ENCODE assay signal across 26 mouse cellular contexts in genomic region chr9:65410378-65410777, GRCm38 (mm10). TPM values are rescaled to one million over a fixed set of nuclear protein-coding genes. Genes with fewer than 3 reads are reported as not detected.
"Had no signal": no experiment of that assay in that cellular context is flagged by ENCODE, and none has a peak within 500 bp of the region (broad histone marks: within the 10 kb centered on the region; RNA-seq: fewer than 3 reads in every experiment).

No protein-coding gene starts in this region.

- H3K4me1 ChIP-seq: heart, embryonic 13.5 days; heart, embryonic 15.5 days; hindbrain, embryonic 13.5 days; hindbrain, embryonic 15.5 days; kidney, embryonic 15.5 days; limb, embryonic 13.5 days; limb, embryonic 15.5 days had no signal

- ATAC-seq: forebrain, postnatal 0 days; hindbrain, postnatal 0 days had no signal

- H3K9me3 ChIP-seq: heart, embryonic 13.5 days; heart, embryonic 15.5 days; hindbrain, embryonic 13.5 days; hindbrain, embryonic 15.5 days; kidney, embryonic 15.5 days; limb, embryonic 13.5 days; limb, embryonic 15.5 days had no signal

- H3K4me2 ChIP-seq: heart, embryonic 11.5 days; heart, embryonic 13.5 days; heart, embryonic 15.5 days; hindbrain, embryonic 13.5 days; hindbrain, embryonic 15.5 days; kidney, embryonic 15.5 days; limb, embryonic 13.5 days; limb, embryonic 15.5 days had no signal

- H3K9ac ChIP-seq: forebrain, postnatal 0 days; heart, embryonic 13.5 days; heart, embryonic 15.5 days; hindbrain, embryonic 13.5 days; hindbrain, embryonic 15.5 days; kidney, embryonic 15.5 days; limb, embryonic 13.5 days; limb, embryonic 15.5 days had no signal

- H3K36me3 ChIP-seq: heart, embryonic 15.5 days; hindbrain, embryonic 13.5 days; hindbrain, embryonic 15.5 days; limb, embryonic 15.5 days had no signal

- DNase-seq: forebrain, postnatal 0 days; gastrocnemius, postnatal 14 days; gastrocnemius, postnatal 36 days; heart, adult 2 months; heart, postnatal 14 days; heart, postnatal 36 days; kidney, adult 11 months; kidney, adult 2 months; kidney, adult 9 months; kidney, postnatal 14 days; kidney, postnatal 36 days; left cerebral cortex, postnatal 4 days had no signal

- H3K4me3 ChIP-seq: heart, adult 2 months; heart, embryonic 13.5 days; heart, embryonic 15.5 days; hindbrain, embryonic 13.5 days; hindbrain, embryonic 15.5 days; kidney, embryonic 15.5 days; limb, embryonic 13.5 days; limb, embryonic 15.5 days had no signal

- H3K27ac ChIP-seq: heart, adult 2 months; heart, embryonic 13.5 days; heart, embryonic 15.5 days; hindbrain, embryonic 13.5 days; hindbrain, embryonic 15.5 days; hindbrain, postnatal 0 days; kidney, embryonic 15.5 days; kidney, postnatal 0 days; limb, embryonic 13.5 days; limb, embryonic 15.5 days had no signal

- H3K27me3 ChIP-seq: heart, embryonic 15.5 days; hindbrain, embryonic 13.5 days; hindbrain, embryonic 15.5 days; kidney, embryonic 15.5 days; limb, embryonic 13.5 days; limb, embryonic 15.5 days had no signal

RNA-seq across cellular contexts. Expression of gene Slc51b, which starts 12.4 kb away (rescaled TPM):
- polyA plus RNA-seq: forebrain, postnatal 0 days; gonadal fat pad, adult 2 months; heart, adult 2 months; heart, embryonic 11.5 days; heart, embryonic 13.5 days; heart, embryonic 15.5 days; heart, postnatal 0 days; hindbrain, embryonic 11.5 days; hindbrain, embryonic 13.5 days; hindbrain, embryonic 15.5 days; hindbrain, postnatal 0 days; limb, embryonic 11.5 days; limb, embryonic 13.5 days; limb, embryonic 15.5 days had no signal

RNA-seq across cellular contexts. Expression of gene Kbtbd13, which starts 18.9 kb away (rescaled TPM):
- polyA plus RNA-seq: hindbrain, embryonic 11.5 days had no signal

RNA-seq across cellular contexts. Expression of gene Ubap1l, which starts 49.5 kb away (rescaled TPM):
- polyA plus RNA-seq: heart, embryonic 13.5 days had no signal
